In genomic region chr8:118965101-118965840, GRCm38 (mm10) we compare ENCODE assay signal across 32 mouse cellular contexts.
DNase-seq lines count a peak whose midpoint lies in the region; ATAC-seq and TF ChIP-seq lines count a peak whose summit lies in the region.
"Had no signal": no experiment of that assay in that cellular context is flagged by ENCODE, and none has a peak within 500 bp of the region (broad histone marks: within the 10 kb centered on the region; RNA-seq: fewer than 3 reads in every experiment).

No protein-coding gene starts in this region.

- H3K9ac ChIP-seq in lung, embryonic 14.5 days: no peak overlapping the region
- H3K9ac ChIP-seq: embryonic facial prominence, embryonic 13.5 days; forebrain, embryonic 12.5 days; forebrain, embryonic 15.5 days; heart, embryonic 13.5 days; hindbrain, embryonic 14.5 days had no signal

- no peaks in the 10 kb centered on the region for H3K36me3 ChIP-seq in lung, embryonic 14.5 days (ENCODE audit: insufficient read depth)
- H3K36me3 ChIP-seq: embryonic facial prominence, embryonic 10.5 days; embryonic facial prominence, embryonic 13.5 days; forebrain, embryonic 12.5 days; forebrain, embryonic 15.5 days; G1E; heart, embryonic 10.5 days; heart, embryonic 13.5 days had no signal

- TF ChIP-seq CTCF in lung, embryonic 14.5 days (IDR thresholded peaks at IDR 0.05; ENCODE audit: low read depth): no peak

- H3K27me3 ChIP-seq in lung, embryonic 14.5 days (ENCODE audit: insufficient read depth, low read length): no peaks in the 10 kb centered on the region
- H3K27me3 ChIP-seq: CH12.LX; embryonic facial prominence, embryonic 13.5 days; forebrain, embryonic 12.5 days; forebrain, embryonic 15.5 days; heart, embryonic 13.5 days; Patski had no signal

- H3K4me1 ChIP-seq in lung, embryonic 14.5 days (ENCODE audit: insufficient read depth): no peaks in the 10 kb centered on the region
- H3K4me1 ChIP-seq: embryonic facial prominence, embryonic 13.5 days; forebrain, embryonic 12.5 days; heart, embryonic 10.5 days; heart, embryonic 13.5 days had no signal

- 55% methylated on average over 15 of the region's 15 CpGs for WGBS in lung, embryonic 14.5 days

- ATAC-seq in lung, embryonic 14.5 days (ENCODE audit: insufficient read depth): no peak
- ATAC-seq: forebrain, embryonic 15.5 days; hindbrain, postnatal 0 days; inflammation-experienced regulatory T-cells, adult 6 months; intestine, embryonic 16.5 days; Patski had no signal

- no peak overlapping the region for H3K4me2 ChIP-seq in lung, embryonic 14.5 days
- H3K4me2 ChIP-seq: embryonic facial prominence, embryonic 13.5 days; forebrain, embryonic 12.5 days; forebrain, embryonic 15.5 days; heart, embryonic 13.5 days; hindbrain, embryonic 14.5 days had no signal

- H3K9me3 ChIP-seq in lung, embryonic 14.5 days (ENCODE audit: low read depth, low read length): no peaks in the 10 kb centered on the region
- H3K9me3 ChIP-seq: embryonic facial prominence, embryonic 10.5 days; embryonic facial prominence, embryonic 13.5 days; forebrain, embryonic 12.5 days; forebrain, embryonic 15.5 days; heart, embryonic 10.5 days; heart, embryonic 13.5 days had no signal

- H3K4me3 ChIP-seq in lung, embryonic 14.5 days (ENCODE audit: low read depth, low read length): no peak overlapping the region
- H3K4me3 ChIP-seq: embryonic facial prominence, embryonic 10.5 days; embryonic facial prominence, embryonic 13.5 days; erythroblast, embryonic 14.5 days; forebrain, embryonic 12.5 days; forebrain, embryonic 15.5 days; heart, adult 2 months; heart, embryonic 10.5 days; heart, embryonic 13.5 days had no signal

- H3K27ac ChIP-seq in lung, embryonic 14.5 days (ENCODE audit: low read depth): no peak overlapping the region
- H3K27ac ChIP-seq: embryonic facial prominence, embryonic 10.5 days; embryonic facial prominence, embryonic 13.5 days; forebrain, embryonic 12.5 days; forebrain, embryonic 15.5 days; heart, adult 2 months; heart, embryonic 10.5 days; heart, embryonic 13.5 days; hindbrain, embryonic 14.5 days; hindbrain, postnatal 0 days had no signal

- DNase-seq in cerebellum, adult 11-12 months: peak; percentile 18
- DNase-seq in cerebellum, adult 11 months: no peak
- peak; percentile 16 for DNase-seq in cerebellum, adult 9-11 months
- no peak for DNase-seq in cerebellum, adult 9-10 months
- DNase-seq in lung, embryonic 14.5 days: peak; percentile 24
- no peak for DNase-seq in lung, adult 18-20 months
- peak; percentile 19 to 22 for DNase-seq in cerebellum, postnatal 36 days
- no peak for DNase-seq in layer of hippocampus, postnatal 10 days (ENCODE audit: low spot score in 2 of 2)
- DNase-seq: adrenal gland, adult 2 months; adrenal gland, postnatal 25 days; B cell, adult 2 months; embryo, embryonic 11 days; gastrocnemius, postnatal 36 days; heart, adult 2 months; heart, postnatal 14 days; heart, postnatal 4 days; kidney, adult 18-20 months; kidney, adult 9 months had no signal

Comparison
In these comparisons a context has a peak if more than half of its experiments do, and no peak if none do; other contexts are left out.
1. DNase-seq: peak in cerebellum, adult 11-12 months (single experiment), cerebellum, adult 9-11 months (single experiment), lung, embryonic 14.5 days (single experiment) and cerebellum, postnatal 36 days (2 of 2); none in cerebellum, adult 11 months (single experiment), cerebellum, adult 9-10 months (single experiment), lung, adult 18-20 months (0 of 2) and layer of hippocampus, postnatal 10 days (0 of 2).